Mouse (Mus musculus): ENCODE measurements around the gene Ttc7b.

The Ttc7b gene

DNA sequence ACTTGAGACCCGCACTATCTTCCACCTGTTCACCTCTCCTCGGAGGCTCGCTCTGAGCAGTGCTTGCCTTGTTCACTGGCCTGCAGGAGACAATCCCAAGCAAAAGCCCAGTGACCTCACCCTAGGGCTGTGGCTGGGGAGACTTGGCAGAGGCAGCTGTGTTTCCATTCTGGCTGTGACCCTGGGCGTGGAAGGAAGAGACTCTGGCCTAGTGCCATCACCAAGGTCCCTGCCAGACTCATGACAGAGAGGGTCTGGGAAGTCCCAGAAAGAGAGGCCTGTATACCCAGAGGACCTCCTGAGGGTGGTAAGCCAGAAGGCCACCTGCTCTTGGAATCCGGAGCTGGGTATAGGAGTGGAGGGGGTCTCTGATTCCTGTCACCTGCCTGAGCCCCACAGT is 244.8 kb downstream of the Ttc7b start:
- DNase-seq (ENCODE audit: low read depth, low spot score) = no peak

DNA sequence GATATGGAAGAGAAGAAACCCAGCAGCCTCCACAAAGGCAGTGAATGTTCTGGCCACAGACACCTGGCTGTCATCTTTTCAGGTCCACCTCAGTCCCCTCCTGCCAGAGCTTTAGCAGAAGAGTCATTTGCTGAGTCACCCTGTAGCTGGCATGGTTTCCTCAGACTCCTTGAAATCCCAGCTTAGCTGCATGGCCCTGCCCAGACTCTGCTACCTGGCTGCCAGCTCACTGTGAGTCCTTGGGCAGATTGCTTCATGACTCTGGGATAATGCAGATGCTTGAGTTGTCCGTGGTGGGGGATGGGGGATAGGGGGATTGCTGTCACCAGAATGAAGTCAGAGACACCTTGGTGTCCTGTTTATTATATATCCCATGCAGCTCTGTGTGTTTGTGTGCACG is 247.6 kb downstream of the Ttc7b start:
- no peak for DNase-seq (ENCODE audit: low read depth, low spot score)

DNA sequence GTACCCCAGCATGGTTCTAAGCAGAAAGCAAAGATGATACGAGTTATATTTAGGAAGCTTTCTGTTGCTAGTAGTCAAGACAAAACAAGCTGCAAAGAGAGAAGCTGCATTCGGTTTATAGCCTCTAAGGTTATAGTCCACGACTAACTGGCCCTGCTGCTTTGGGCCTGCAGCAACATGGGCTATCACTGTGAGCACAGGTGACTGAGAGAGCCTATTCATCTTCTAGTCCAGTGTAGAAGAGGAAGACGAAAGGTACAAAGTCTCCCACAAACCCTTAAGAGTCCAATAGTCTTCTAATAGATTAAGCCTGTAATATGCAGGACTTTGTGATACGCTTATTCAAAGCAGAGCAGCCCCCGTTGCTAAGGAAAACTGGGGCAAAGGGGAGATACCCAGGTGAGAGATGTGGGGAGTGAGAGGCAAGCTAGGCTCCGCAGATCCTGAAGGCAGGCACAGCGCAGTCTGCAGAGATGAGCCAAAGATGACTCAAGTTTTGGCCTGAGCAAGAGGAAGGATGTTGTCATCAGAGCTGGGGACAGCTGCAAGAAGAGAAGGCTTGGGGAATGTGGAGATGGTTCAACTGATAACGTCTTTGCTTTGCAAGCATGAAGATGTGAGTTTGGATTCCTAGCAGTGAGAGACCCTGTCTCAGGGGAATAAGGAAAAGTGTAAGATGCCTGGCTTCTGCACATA is 250.5 kb downstream of the Ttc7b start:
- no peak for DNase-seq (ENCODE audit: low read depth, low spot score)

DNA sequence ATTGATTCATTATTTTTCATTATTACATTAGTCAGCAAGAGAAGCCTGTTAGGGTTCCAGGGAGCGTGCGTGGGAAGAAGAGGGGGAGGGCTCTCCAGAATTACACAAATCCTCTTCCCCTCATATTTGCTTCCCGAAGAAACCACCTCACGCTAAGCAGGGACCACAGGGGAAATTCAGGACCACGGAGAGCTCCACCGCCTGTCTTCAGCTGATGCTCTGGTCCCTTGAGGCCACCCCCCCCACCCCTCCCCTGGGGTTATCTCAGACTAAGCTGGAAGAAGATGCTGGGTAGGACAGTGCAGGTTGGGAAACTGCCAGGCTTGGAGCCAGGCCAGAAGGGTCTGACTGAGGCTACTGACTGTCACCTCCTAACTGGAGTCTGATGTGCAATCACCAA is 252.6 kb downstream of the Ttc7b start:
- no peak for DNase-seq (ENCODE audit: low read depth, low spot score)

DNA sequence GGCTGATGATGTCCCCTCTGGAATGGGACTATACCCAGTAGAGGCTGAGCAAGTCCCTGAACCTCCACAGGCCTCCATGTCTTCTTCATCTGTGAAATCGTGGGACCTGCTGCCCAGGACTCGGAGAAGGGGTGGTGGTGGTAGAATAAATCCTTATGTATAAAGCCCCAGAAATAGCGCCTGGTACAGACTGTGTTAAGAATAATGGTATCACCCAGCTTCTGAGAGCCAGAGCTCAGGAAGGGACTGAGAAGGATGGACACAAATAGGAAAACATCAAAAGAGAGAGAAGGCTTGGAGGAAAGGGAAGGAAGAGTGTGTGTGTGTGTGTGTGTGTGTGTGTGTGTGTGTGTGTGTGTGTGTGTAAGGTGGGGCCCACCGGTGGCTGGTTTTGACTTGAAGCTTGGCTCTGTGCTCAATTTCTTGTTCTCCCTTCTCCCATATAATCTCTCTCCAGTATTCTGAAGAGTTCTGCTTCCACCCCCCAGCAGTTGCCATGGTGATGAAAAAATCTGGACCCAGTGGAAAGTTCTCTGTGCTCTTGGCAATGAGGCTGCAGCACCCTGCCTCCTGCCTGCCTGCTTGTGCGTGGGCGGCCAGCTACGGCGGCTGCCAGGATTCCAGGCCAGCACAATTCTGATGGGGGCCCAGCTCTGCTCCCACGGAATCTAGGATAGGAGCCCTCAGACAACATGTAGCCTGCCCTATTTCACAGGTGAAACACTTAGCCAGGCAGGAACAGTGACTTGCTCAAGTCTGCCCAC is 254.9 kb downstream of the Ttc7b start:
- DNase-seq (ENCODE audit: low read depth, low spot score) = no peak

DNA sequence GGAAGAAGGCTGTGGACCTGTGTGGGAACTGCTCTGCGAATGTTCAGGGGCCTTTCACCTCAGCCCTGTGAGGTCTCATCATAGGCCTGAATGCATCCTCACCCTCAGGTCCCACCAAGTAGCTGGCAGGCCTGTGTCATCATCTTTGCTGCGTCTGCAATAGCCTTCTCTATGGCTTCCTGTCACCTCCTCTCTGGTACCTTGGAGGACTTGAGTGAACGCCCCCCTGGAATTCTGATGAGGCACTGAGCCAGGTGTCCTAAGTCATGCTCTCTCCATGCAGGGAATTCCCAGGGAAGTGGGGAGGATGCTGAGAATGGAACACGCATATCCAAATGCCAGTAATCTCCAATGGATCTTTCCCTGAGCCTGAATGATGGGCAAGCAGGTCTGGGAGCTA is 255.7 kb downstream of the Ttc7b start:
- DNase-seq (ENCODE audit: low read depth, low spot score) = no peak

DNA sequence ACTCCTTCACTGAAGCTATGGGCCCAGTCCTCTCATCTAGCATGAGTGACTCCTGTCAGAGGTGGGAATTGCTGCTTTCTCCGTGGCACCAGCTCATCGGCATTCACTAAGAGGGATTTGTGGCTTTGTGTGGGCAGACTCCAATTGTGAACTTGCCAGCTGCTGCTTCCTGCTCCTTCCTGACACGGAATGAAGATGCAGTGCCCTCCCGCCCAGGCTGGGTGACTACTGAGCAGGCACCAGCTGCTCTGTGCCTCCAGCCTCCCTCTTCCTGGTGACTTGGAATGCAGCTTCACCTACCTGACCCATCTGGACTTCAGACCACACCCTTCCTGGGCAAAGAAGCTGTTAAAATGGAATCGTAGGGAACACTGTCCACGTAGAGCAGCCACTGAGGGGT is 257.8 kb downstream of the Ttc7b start:
- DNase-seq (ENCODE audit: low read depth, low spot score) = no peak

DNA sequence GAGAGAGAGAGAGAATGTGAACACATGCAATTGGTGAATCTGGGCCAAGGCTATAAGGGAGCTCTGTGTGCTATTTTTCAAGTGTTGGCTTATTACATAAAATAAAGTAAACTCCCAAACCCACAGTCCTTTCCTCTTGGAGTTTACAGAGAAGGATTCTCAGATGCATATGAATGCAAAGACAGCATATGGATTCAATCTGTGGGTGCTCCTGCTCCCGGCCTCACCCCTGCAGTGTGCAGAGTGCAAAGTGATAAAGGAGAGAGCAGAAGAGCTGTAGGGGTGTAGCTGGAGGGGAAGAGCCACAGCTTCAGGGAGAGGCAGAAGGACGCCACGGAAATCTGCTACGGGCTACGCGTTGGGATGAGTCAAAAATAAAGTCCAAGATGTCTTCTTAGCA is 258.9 kb downstream of the Ttc7b start:
- no peak for DNase-seq (ENCODE audit: low read depth, low spot score)

DNA sequence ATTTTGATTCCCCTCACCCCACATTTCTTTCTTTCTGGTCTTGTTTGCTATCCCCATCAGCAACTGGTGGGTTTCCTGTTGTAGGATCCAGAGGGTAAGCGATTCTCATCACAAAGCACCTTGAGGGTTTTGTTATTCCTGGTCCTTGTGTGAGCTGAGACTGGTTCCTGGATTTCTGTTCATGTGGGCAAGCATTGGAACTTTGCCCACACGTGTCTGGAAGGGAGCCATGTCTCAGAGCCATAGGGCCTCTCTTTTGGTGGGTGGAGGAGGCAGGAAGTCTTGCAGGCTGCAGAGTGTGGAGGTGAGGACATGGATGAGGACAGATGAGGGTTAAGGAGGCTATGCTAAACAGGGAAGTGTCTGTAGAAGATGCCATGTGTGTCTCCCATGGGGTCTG is 260.5 kb downstream of the Ttc7b start:
- no peak for DNase-seq (ENCODE audit: low read depth, low spot score)

DNA sequence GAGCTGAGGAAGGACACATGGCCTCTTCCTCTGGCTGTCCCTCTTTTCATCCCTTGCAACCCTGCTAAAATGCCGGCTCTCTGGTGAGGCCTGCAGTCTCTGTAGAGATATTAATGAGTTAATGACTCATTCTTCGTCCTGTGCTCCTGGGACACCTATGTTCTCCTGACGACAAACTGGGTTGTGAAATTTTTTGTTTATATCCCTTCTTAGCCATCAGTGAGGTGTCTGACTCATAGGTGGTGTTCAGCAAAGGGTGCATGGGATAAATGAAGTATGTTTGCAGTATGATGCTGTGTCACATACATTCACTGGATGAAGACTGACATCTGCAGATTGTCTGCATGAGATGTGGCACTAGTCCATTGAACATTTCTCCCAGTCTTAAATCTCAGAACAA is 262.8 kb downstream of the Ttc7b start:
- DNase-seq (ENCODE audit: low read depth, low spot score) = no peak

DNA sequence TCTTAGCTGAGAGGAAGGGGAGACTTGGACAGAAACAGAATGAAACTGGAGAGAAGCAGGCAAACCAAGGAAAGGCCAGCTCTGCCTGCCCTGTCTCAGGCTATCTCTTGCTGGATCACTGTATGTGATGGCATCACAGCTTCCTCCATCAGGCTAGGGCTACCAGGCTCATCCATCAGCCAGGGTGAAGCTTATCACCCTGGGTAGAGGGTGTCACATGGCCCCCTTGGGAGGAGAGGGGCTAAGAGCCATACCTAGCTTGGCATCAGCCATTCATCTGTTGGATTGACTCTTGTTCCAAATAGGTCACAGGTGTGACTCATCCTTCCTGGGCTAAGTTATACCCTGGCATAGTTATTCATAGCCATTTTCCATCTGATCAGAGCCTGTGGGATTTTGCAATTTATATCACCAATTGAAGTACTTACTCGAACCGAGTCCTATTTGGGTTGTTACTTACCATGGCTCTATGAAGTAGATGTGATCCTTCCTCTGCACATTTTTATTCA is 265.1 kb downstream of the Ttc7b start:
- DNase-seq (ENCODE audit: low read depth, low spot score) = no peak

DNA sequence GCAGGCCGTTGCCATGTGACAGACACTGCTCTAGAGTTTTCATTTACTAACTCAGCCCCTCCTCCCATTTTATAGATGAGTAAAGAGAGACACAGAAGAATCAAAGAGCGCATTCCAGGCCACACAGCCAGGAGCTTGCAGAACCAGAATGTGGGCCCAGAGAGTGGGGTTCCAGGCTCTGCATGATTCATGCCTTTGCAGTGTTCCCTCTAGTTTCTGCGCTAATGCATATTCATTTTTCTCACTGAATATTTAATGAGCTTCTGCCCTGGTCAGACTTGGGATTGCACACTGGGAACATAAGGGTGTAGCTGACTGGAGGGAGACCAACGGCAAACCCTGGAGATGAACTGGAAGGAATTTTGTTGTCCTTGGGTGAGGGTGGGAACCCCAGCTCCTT is 266.2 kb downstream of the Ttc7b start:
- no peak for DNase-seq (ENCODE audit: low read depth, low spot score)
